Mouse (Mus musculus): Measurements from ENCODE around the gene Arhgap32. TPM values are rescaled to one million over a fixed set of nuclear protein-coding genes. Genes with fewer than 3 reads are reported as not detected.
A peak's percentile ranks its signal among the peaks of the same experiment; 100 is the strongest.
"Not testable (repeated sequence)": the region's sequence is repeated elsewhere in the genome, so short reads cannot be mapped to it uniquely, and the experiment has no call there.

Gene Arhgap32
- polyA plus RNA-seq, 1 experiment from 2014 or later, result 9.6 TPM

DNA sequence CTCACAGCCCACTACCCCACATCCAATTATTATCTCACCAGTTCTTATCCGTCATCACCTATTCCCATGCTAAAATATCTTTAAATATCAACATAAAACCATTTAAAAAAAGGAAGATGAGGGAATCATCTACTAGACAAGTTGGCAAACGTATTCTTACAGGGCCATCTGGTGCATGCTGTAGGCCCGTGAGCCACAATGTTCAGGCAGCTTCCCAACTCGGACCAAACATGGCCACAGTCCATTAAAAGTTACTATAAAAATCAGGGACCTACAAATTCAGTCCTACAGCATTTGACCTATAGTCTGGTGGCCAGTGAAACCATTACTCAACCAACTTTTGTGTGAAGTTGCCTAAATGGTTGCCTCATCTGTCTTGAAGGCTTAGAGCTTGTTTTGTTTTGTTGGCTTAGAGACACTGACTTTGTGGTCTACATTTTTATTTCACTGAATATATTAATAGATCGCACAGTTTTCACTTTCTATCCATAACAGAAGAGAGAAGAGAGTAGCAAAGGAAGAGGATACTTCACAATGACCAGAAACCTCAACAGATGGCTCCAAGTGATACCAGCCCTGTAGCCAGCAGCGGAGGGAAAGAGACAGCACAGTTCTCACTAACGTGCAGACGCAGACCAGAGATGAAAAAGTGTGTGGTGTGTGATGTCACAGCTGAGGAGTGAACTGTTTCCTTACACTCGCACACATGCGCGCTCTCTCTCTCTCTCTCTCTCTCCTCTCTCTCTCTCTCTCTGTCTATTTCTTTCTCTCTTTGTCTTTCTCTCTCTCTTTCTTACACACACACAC is 34.1 kb downstream of the Arhgap32 start:
- H3K4me2 ChIP-seq (replicated peaks; ENCODE audit: low read depth, low read length), result no peak overlapping the region
- H3K27me3 ChIP-seq (ENCODE audit: insufficient read depth, low read length), result no peaks in the 10 kb centered on the region
- no peak for ATAC-seq (ENCODE audit: low FRiP score, low TSS enrichment)
- no peaks in the 10 kb centered on the region for H3K4me1 ChIP-seq (ENCODE audit: insufficient read depth, low read length)
- H3K36me3 ChIP-seq (ENCODE audit: insufficient read depth, low read length), result no peaks in the 10 kb centered on the region
- WGBS, result 89% methylated on average over 11 of the region's 11 CpGs
- no peaks in the 10 kb centered on the region for H3K9me3 ChIP-seq (ENCODE audit: low read length)
- H3K27ac ChIP-seq (ENCODE audit: low read length), result no peak overlapping the region
- no peak overlapping the region for H3K9ac ChIP-seq (replicated peaks; ENCODE audit: low read length)
- no peak overlapping the region for H3K4me3 ChIP-seq (ENCODE audit: low read length)

- no peak overlapping the region for H3K9ac ChIP-seq (replicated peaks; ENCODE audit: low read length)
- no peaks in the 10 kb centered on the region for H3K27me3 ChIP-seq (ENCODE audit: insufficient read depth, low read length)
- H3K27ac ChIP-seq (ENCODE audit: low read length), result no peak overlapping the region
- no peak overlapping the region for H3K4me2 ChIP-seq (replicated peaks; ENCODE audit: low read depth, low read length)
- WGBS, result 83% methylated on average over 3 of the region's 3 CpGs
- H3K4me3 ChIP-seq (ENCODE audit: low read length), result no peak overlapping the region
- no peaks in the 10 kb centered on the region for H3K9me3 ChIP-seq (ENCODE audit: low read length)
- no peak for ATAC-seq (ENCODE audit: low FRiP score, low TSS enrichment)
- no peaks in the 10 kb centered on the region for H3K36me3 ChIP-seq (ENCODE audit: insufficient read depth, low read length)
- no peaks in the 10 kb centered on the region for H3K4me1 ChIP-seq (ENCODE audit: insufficient read depth, low read length)
These were observed 38.9 kb downstream of the Arhgap32 start for GRCm38 (mm10) chr9:32154727-32155371.

DNA sequence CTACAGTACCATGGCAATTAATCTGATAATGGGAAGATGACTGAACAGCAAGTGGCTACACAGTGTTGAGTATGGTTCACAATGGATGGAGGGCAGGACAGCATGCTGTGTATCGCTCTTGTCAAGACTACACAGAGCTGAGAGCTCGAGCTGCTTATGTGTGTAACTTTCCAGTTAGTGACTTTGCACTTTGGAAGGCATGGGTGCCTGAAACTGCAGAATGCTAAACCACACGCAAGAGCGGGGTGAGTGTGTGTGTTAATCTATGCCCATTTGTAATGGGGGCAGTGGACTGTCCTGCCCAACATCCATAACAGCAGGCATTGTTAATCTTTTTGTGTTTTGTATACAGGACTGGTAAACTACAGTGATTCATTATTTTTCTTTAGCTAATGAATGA is 40.8 kb downstream of the Arhgap32 start:
- Histone ChIP-seq H3K4me2 (replicated peaks; ENCODE audit: low read depth, low read length) (no peak overlapping the region), H3K9me3 (ENCODE audit: low read length) (no peaks in the 10 kb centered on the region), H3K27ac (ENCODE audit: low read length) (no peak overlapping the region), H3K4me3 (ENCODE audit: low read length) (no peak overlapping the region), H3K9ac (replicated peaks; ENCODE audit: low read length) (no peak overlapping the region), H3K4me1 (ENCODE audit: insufficient read depth, low read length) (no peaks in the 10 kb centered on the region), H3K27me3 (ENCODE audit: insufficient read depth, low read length) (no peaks in the 10 kb centered on the region), H3K36me3 (ENCODE audit: insufficient read depth, low read length) (no peaks in the 10 kb centered on the region)
- ATAC-seq (ENCODE audit: low FRiP score, low TSS enrichment), result peak; percentile 92
- WGBS, result 81% methylated on average over 4 of the region's 4 CpGs

DNA sequence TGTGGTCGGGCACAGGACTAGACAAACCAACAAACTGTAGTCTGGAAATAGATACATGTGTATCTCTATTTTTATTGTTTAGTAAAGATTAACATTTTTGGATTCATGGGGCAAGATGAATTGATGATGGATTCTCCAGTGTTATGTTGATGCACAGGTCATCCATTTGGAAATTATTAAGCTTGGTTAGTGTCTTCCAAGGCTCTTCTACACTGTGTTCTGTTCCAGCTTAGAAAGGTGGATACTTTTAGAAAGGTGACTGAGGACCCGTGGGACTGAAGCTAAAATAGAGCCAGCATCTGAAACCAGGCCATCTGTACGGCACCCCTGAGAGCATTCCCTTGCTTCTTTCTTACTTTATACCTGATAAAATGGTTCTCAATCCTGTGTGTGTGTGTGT is 41.3 kb downstream of the Arhgap32 start:
- Histone ChIP-seq H3K4me2 (replicated peaks; ENCODE audit: low read depth, low read length) (no peak overlapping the region), H3K9ac (replicated peaks; ENCODE audit: low read length) (no peak overlapping the region), H3K9me3 (ENCODE audit: low read length) (no peaks in the 10 kb centered on the region), H3K36me3 (ENCODE audit: insufficient read depth, low read length) (no peaks in the 10 kb centered on the region), H3K4me3 (ENCODE audit: low read length) (no peak overlapping the region), H3K4me1 (ENCODE audit: insufficient read depth, low read length) (no peaks in the 10 kb centered on the region), H3K27me3 (ENCODE audit: insufficient read depth, low read length) (no peaks in the 10 kb centered on the region), H3K27ac (ENCODE audit: low read length) (peak overlapping the region; percentile 53; the same call in 1 of the 2 replicates)
- 76% methylated on average over 3 of the region's 3 CpGs for WGBS
- peak; percentile 72; the same call in 1 of the 2 replicates for ATAC-seq (ENCODE audit: low FRiP score, low TSS enrichment)

DNA sequence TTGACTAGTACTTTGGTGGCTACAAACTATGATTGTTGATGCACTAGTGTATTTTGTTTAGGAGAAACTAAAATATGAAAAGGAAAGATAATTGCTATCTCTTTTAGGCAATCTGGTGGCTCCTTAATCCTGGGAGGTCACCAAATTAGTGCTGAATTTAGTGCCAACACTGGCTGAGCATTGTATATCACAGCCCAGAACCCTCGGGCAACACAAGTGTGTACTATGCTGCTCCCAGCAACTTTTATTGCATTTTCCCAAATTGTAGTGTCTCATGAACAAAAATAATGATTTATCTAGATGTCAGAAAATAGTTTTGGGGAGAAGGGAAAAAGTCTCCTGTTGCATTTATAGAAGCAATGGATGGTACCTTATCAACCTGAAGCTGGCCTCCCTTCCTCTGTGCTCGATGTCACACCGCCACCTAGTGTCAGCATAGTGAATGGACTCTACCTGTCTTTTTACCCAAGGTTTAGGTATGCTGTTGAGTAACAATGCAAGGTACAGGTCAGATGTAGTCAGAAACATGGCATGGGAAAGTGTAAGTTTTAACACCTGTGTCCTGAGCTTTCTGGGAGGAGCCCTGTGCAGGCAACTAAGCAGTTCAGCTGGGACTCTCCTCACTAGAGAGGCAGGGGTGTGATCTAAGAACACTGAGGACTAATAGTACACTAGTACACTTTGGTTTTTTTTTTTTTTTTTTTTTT is 43.1 kb downstream of the Arhgap32 start:
- ATAC-seq (ENCODE audit: low FRiP score, low TSS enrichment), result peak; percentile 81
- no peak overlapping the region for H3K27ac ChIP-seq (ENCODE audit: low read length)
- H3K9ac ChIP-seq (replicated peaks; ENCODE audit: low read length), result no peak overlapping the region
- 23% methylated on average over 3 of the region's 3 CpGs for WGBS
- H3K4me1 ChIP-seq (ENCODE audit: insufficient read depth, low read length), result no peaks in the 10 kb centered on the region
- no peaks in the 10 kb centered on the region for H3K27me3 ChIP-seq (ENCODE audit: insufficient read depth, low read length)
- no peaks in the 10 kb centered on the region for H3K36me3 ChIP-seq (ENCODE audit: insufficient read depth, low read length)
- H3K9me3 ChIP-seq (ENCODE audit: low read length), result no peaks in the 10 kb centered on the region
- H3K4me2 ChIP-seq (replicated peaks; ENCODE audit: low read depth, low read length), result no peak overlapping the region
- no peak overlapping the region for H3K4me3 ChIP-seq (ENCODE audit: low read length)

DNA sequence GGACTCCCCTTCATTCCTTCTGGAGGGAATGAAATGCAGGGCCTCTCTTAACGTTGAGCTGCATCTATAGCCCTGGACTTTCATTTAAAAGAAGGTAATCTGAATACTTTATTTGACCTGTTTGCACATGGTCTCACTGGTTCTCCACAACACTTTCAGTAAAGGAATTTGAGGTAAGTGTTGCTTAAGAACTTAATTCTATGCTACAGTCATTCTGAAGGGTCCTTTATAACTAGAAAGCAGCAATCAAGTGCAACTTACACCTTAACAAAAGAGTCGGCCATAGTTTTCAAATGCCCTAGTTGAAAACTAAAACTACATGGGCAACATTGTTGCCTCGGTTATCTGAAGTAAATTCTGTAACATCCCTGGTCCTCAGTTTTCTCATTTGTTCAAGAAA is 43.8 kb downstream of the Arhgap32 start:
- Histone ChIP-seq H3K4me2 (replicated peaks; ENCODE audit: low read depth, low read length) (no peak overlapping the region), H3K9ac (replicated peaks; ENCODE audit: low read length) (no peak overlapping the region), H3K27me3 (ENCODE audit: insufficient read depth, low read length) (no peaks in the 10 kb centered on the region), H3K27ac (ENCODE audit: low read length) (no peak overlapping the region), H3K9me3 (ENCODE audit: low read length) (no peaks in the 10 kb centered on the region), H3K4me3 (ENCODE audit: low read length) (no peak overlapping the region), H3K4me1 (ENCODE audit: insufficient read depth, low read length) (no peaks in the 10 kb centered on the region), H3K36me3 (ENCODE audit: insufficient read depth, low read length) (no peaks in the 10 kb centered on the region)
- WGBS, result 75% methylated on average over 3 of the region's 3 CpGs
- no peak for ATAC-seq (ENCODE audit: low FRiP score, low TSS enrichment)

GRCm38 (mm10) chr9:32162792-32163191 is 46.9 kb downstream of the Arhgap32 start:
- Histone ChIP-seq H3K4me2 (replicated peaks; ENCODE audit: low read depth, low read length) (no peak overlapping the region), H3K27me3 (ENCODE audit: insufficient read depth, low read length) (no peaks in the 10 kb centered on the region), H3K9ac (replicated peaks; ENCODE audit: low read length) (no peak overlapping the region), H3K9me3 (ENCODE audit: low read length) (no peaks in the 10 kb centered on the region), H3K4me3 (ENCODE audit: low read length) (no peak overlapping the region), H3K27ac (ENCODE audit: low read length) (no peak overlapping the region), H3K36me3 (ENCODE audit: insufficient read depth, low read length) (no peaks in the 10 kb centered on the region), H3K4me1 (ENCODE audit: insufficient read depth, low read length) (no peaks in the 10 kb centered on the region)
- WGBS, result 90% methylated on average over 2 of the region's 2 CpGs
- no peak for ATAC-seq (ENCODE audit: low FRiP score, low TSS enrichment)

DNA sequence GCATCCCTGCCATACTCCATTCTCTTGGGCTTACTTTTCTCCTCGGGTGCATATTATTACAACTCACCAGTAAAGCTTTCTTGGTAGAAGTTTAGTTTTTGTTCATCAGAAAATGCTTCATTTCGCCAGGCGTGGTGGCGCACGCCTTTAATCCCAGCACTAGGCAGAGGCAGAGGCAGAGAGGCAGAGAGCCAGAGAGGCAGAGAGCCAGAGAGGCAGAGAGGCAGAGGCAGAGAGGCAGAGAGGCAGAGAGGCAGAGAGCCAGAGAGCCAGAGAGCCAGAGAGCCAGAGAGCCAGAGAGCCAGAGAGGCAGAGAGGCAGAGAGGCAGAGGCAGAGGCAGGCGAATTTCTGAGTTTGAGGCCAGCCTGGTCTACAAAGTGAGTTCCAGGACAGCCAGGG is 47.9 kb downstream of the Arhgap32 start:
- H3K9me3 ChIP-seq (ENCODE audit: low read length); ATAC-seq (ENCODE audit: low FRiP score, low TSS enrichment); H3K36me3 ChIP-seq (ENCODE audit: insufficient read depth, low read length); H3K4me2 ChIP-seq (replicated peaks; ENCODE audit: low read depth, low read length); H3K27me3 ChIP-seq (ENCODE audit: insufficient read depth, low read length); H3K9ac ChIP-seq (replicated peaks; ENCODE audit: low read length); H3K27ac ChIP-seq (ENCODE audit: low read length); H3K4me3 ChIP-seq (ENCODE audit: low read length); H3K4me1 ChIP-seq (ENCODE audit: insufficient read depth, low read length): not testable (repeated sequence)
- WGBS, result 86% methylated on average over 6 of the region's 6 CpGs

DNA sequence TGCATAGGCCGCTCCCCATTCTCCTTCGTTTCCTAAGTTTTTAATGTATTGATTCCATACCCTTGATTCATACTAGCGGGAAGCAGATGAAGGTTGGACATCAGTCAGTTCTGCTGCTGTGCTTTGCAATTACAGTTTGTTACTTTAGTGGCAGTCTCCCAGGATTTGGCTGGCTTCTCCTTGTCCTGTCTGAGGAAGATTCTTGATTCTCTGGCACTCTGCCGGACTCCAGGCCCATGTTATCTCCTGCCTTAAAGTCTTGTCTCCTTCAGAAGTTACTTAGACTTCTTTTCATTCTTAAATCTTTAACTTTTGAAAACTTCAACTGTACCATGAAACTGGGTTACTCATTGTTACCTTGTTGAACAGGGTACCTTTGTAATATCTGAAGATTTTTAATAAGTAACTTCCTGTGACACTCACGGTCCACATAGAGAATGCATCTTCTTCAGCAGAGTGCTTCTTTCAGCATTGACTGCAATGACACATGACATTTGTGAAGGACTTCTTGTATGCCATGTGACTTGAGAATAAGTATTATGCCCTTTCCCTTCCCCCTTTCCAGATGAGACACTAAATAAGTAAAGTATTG is 52.7 kb downstream of the Arhgap32 start:
- no peaks in the 10 kb centered on the region for H3K9me3 ChIP-seq (ENCODE audit: low read length)
- peak; percentile 51; the same call in 1 of the 2 replicates for ATAC-seq (ENCODE audit: low FRiP score, low TSS enrichment)
- no peak overlapping the region for H3K9ac ChIP-seq (replicated peaks; ENCODE audit: low read length)
- no peaks in the 10 kb centered on the region for H3K36me3 ChIP-seq (ENCODE audit: insufficient read depth, low read length)
- no peak overlapping the region for H3K4me3 ChIP-seq (ENCODE audit: low read length)
- peak overlapping the region; percentile 5; the same call in 1 of the 2 replicates for H3K27ac ChIP-seq (ENCODE audit: low read length)
- whole genome bisulfite sequencing, result 89% methylated on average over 5 of the region's 5 CpGs
- H3K27me3 ChIP-seq (ENCODE audit: insufficient read depth, low read length), result no peaks in the 10 kb centered on the region
- no peaks in the 10 kb centered on the region for H3K4me1 ChIP-seq (ENCODE audit: insufficient read depth, low read length)
- no peak overlapping the region for H3K4me2 ChIP-seq (replicated peaks; ENCODE audit: low read depth, low read length)
